Mouse (Mus musculus) forebrain, postnatal 0 days (tissue): ENCODE data around the gene Dars. TPM values are rescaled to one million over a fixed set of nuclear protein-coding genes. Genes with fewer than 3 reads are reported as not detected.
A peak's percentile ranks its signal among the peaks of the same experiment; 100 is the strongest.

ENCODE experiments used
- ATAC-seq: fragments of 200-750 bp; cut with Nextera tagmentation; 2 replicates; pipeline ENCODE4 v1.8.0; 2017; ENCODE audit warnings: mild to moderate bottlenecking, moderate library complexity
- DNase-seq: peaks from one replicate; pipeline ENCODE4 v3.0.0-alpha.2; 2015
- H3K27ac ChIP-seq: fragments of 300-500 bp; sonication (generic); 2 replicates; pipeline ENCODE4 v1.5.1; 2014; ENCODE audit warnings: low read depth, mild to moderate bottlenecking, antibody characterized with exemption, low read length, moderate library complexity, mixed read lengths
- H3K27me3 ChIP-seq: fragments of 300-500 bp; sonication (generic); 2 replicates; pipeline ENCODE4 v1.6.1; 2014; ENCODE audit warnings: mild to moderate bottlenecking, low read length, mixed read lengths; ENCODE audit not compliant: insufficient read depth
- H3K36me3 ChIP-seq: fragments of 300-500 bp; sonication (generic); 2 replicates; pipeline ENCODE4 v1.6.1; 2014; ENCODE audit warnings: mild to moderate bottlenecking, moderate library complexity; ENCODE audit not compliant: insufficient read depth
- H3K4me1 ChIP-seq: fragments of 300-500 bp; sonication (generic); 2 replicates; pipeline ENCODE4 v1.6.1; 2014; ENCODE audit warnings: antibody characterized with exemption; ENCODE audit not compliant: insufficient read depth
- H3K4me2 ChIP-seq: fragments of 300-500 bp; sonication (generic); 2 replicates; pipeline ENCODE4 v1.6.1; 2014; ENCODE audit warnings: low read depth, mild to moderate bottlenecking, moderate library complexity
- H3K4me3 ChIP-seq: fragments of 300-500 bp; sonication (generic); 2 replicates; pipeline ENCODE4 v1.5.1; 2014; ENCODE audit warnings: low read depth, low read length, mixed read lengths
- H3K9ac ChIP-seq: fragments of 300-500 bp; sonication (generic); 2 replicates; pipeline ENCODE4 v1.6.1; 2014; ENCODE audit warnings: mild to moderate bottlenecking
- H3K9me3 ChIP-seq: fragments of 300-500 bp; sonication (generic); 2 replicates; pipeline ENCODE4 v1.6.1; 2016; ENCODE audit warnings: low read length
- CTCF ChIP-seq: sonication (generic); IDR thresholded peaks from 2 replicates; pipeline ENCODE4 v1.5.1; 2016; ENCODE audit warnings: antibody characterized with exemption, control low read depth, low read depth
- WGBS: fragments of 180-500 bp; shearing (Covaris S2); extraction: QIAGEN DNeasy Blood & Tissue Kit; methylation state at CpG from one replicate; pipeline ENCODE4 v1.1.7; 2014; 5-methylcytosine and 5-hydroxymethylcytosine counted together
- polyA plus RNA-seq: library from polyadenylated mRNA; unstranded; fragments of >200 nt; fragmentation: Nextera tagmentation; extraction: Ambion mirVana; gene quantifications from 2 replicates; pipeline ENCODE4 v1.2.1, GENCODE M21; 2015
- total RNA-seq: library from RNA; depleted of rRNA; stranded (reverse); fragments of >200 nt; gene quantifications from 2 replicates; pipeline ENCODE4 v1.2.3, GENCODE M21; 2014

Dars gene
- total and polyA plus RNA-seq, 2 experiments from 2014 or later, result 101 to 130 TPM

DNA sequence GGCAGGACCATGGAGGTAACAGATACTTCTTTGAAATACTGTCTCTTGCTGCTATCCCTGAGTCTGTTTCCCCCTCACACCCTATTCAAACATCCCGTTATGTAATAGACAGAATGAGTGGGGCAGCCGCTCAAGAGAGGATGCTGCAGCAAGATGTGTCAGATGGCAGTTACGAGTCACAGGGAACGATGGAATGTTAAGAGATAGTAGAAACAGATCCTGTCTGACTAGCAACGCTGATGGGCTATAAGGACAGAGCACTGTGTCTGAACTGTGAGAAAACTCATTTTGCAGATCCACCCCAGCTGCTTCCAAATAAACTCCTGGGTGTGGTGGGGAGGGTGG is 23.9 kb upstream of the Dars start:
- H3K4me2 ChIP-seq, result no peak overlapping the region
- H3K9ac ChIP-seq, result no peak overlapping the region
- no peaks in the 10 kb centered on the region for H3K4me1 ChIP-seq
- H3K36me3 ChIP-seq, result no peaks in the 10 kb centered on the region
- H3K27me3 ChIP-seq, result no peaks in the 10 kb centered on the region
- TF ChIP-seq CTCF, result no peak
- H3K27ac ChIP-seq, result no peak overlapping the region
- DNase-seq (no peak), ATAC-seq (no peak; the same call in 1 of the 2 replicates)
- no peak overlapping the region for H3K4me3 ChIP-seq
- H3K9me3 ChIP-seq, result no peaks in the 10 kb centered on the region
- 36% methylated on average over 5 of the region's 5 CpGs for WGBS

GRCm38 (mm10) chr1:128440386-128441128 is 23.4 kb upstream of the Dars start:
- no peak overlapping the region for H3K4me2 ChIP-seq
- 22% methylated on average over 16 of the region's 16 CpGs for WGBS

GRCm38 (mm10) chr1:128439618-128440017 is 22.4 kb upstream of the Dars start:
- H3K4me1 ChIP-seq, result no peaks in the 10 kb centered on the region
- no peak for TF ChIP-seq CTCF
- H3K4me2 ChIP-seq, result no peak overlapping the region
- no peak for DNase-seq
- no peak overlapping the region for H3K9ac ChIP-seq
- ATAC-seq, result no peak
- H3K27me3 ChIP-seq, result no peaks in the 10 kb centered on the region
- H3K4me3 ChIP-seq, result no peak overlapping the region
- no peak overlapping the region for H3K27ac ChIP-seq
- 95% methylated on average over 4 of the region's 4 CpGs for WGBS
- H3K36me3 ChIP-seq, result no peaks in the 10 kb centered on the region
- no peaks in the 10 kb centered on the region for H3K9me3 ChIP-seq

More at GRCm38 (mm10) chr1:128440386-128441128, 23.4 kb upstream of the Dars start:
- H3K4me3 ChIP-seq, result no peak overlapping the region
- TF ChIP-seq CTCF, result no peak
- DNase-seq (no peak), ATAC-seq (0 out of 2 replicates have a peak, but pooled peaks have one; percentile 18)
- H3K4me1 ChIP-seq, result no peaks in the 10 kb centered on the region
- H3K27ac ChIP-seq, result no peak overlapping the region
- no peak overlapping the region for H3K9ac ChIP-seq
- no peaks in the 10 kb centered on the region for H3K36me3 ChIP-seq
- no peaks in the 10 kb centered on the region for H3K9me3 ChIP-seq
- H3K27me3 ChIP-seq, result no peaks in the 10 kb centered on the region

DNA sequence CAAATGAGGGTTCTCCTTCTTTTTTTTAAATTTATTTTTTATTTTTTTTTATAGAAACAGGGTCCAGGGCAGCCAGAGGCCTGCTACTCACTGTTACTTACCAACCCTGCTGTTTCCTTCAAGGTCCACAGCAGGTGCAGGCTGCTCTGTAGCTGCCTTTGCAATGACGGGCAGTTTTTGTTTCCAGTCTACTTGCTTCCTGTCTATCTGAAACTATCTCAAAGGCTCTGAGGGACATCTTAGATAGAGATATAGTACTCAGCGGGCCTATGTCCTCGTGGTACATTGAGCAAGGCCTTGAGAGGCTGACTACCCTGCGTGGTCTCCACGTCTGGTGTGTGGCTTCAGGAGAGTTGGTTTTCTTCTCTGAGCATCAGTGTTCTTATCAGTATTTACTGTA is 21.4 kb upstream of the Dars start:
- TF ChIP-seq CTCF, result no peak
- no peak for ATAC-seq
- DNase-seq, result no peak
- Histone ChIP-seq H3K27me3 (no peaks in the 10 kb centered on the region), H3K9ac (no peak overlapping the region), H3K4me1 (no peaks in the 10 kb centered on the region), H3K36me3 (no peaks in the 10 kb centered on the region), H3K4me3 (no peak overlapping the region), H3K27ac (no peak overlapping the region), H3K4me2 (no peak overlapping the region), H3K9me3 (no peaks in the 10 kb centered on the region)
- 93% methylated on average over 5 of the region's 5 CpGs for WGBS

DNA sequence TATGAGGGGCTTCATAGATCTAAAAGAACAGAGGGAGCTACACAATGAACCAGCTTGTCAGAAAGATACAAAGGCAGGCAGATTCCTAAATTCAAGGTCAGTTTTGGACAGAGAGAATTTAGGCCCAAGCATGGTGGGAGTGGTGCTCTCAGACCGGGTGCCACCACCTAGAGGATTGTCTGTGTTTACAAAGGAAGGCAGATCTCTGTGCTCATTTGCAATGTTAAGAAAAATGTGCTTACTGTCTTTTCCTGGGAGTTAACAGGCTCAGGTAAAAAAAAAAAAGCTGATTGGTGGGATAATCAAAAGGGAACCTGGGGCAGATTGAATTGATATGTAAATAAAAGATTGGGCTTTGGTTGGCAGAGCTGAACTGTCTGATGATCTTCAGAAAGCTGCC is 20.1 kb upstream of the Dars start:
- Histone ChIP-seq H3K36me3 (no peaks in the 10 kb centered on the region), H3K9ac (no peak overlapping the region), H3K4me1 (no peaks in the 10 kb centered on the region), H3K27me3 (no peaks in the 10 kb centered on the region), H3K4me2 (no peak overlapping the region), H3K4me3 (no peak overlapping the region), H3K9me3 (no peaks in the 10 kb centered on the region), H3K27ac (no peak overlapping the region)
- ATAC-seq, result no peak
- DNase-seq, result no peak
- WGBS, result 35% methylated on average over 1 of the region's 1 CpGs
- no peak for TF ChIP-seq CTCF

DNA sequence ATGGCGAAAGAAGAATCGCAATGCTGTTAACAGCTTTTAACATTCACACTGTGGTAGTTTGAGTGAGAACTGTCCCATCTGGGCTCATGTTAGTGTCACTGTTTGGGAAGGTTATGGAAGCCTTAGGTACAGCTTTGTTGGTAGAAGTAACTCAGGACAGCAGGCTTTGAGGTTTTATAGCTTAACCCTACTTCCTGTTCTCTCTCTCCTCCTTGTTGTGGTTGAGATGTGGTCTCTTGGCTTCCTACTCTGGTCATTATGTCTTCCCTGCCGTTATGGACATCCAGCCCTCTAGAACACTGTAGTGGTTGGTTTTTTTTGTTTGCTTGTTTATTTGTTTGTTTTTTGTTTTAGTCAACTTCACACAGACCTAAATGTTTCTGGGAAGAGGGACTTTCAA is 18.8 kb upstream of the Dars start:
- no peaks in the 10 kb centered on the region for H3K9me3 ChIP-seq
- H3K36me3 ChIP-seq, result no peaks in the 10 kb centered on the region
- ATAC-seq, result no peak
- H3K27me3 ChIP-seq, result no peaks in the 10 kb centered on the region
- 94% methylated on average over 3 of the region's 3 CpGs for WGBS
- no peak overlapping the region for H3K4me3 ChIP-seq
- H3K27ac ChIP-seq, result no peak overlapping the region
- H3K4me1 ChIP-seq, result no peaks in the 10 kb centered on the region
- no peak overlapping the region for H3K4me2 ChIP-seq
- DNase-seq, result no peak
- TF ChIP-seq CTCF, result no peak
- H3K9ac ChIP-seq, result no peak overlapping the region

DNA sequence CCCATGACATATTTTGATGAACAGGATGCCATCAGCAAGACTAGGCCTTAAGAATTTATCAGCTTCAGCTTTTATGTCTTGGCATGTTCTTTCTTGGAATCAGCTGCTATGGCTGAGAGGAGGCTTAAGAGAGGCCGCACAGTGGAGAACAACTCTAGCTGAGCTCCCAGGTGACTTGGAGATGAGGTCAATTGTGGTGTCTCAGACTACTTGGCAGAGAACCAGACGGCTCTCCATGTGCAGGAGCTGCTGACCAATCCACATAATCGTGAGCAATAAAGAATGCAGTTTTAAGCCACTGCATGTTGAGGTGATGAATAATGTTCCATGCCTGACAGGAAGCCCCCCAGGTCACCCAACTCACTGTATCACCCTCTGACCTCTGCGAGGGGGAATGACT is 18.4 kb upstream of the Dars start:
- no peak for DNase-seq
- Histone ChIP-seq H3K4me3 (no peak overlapping the region), H3K27ac (no peak overlapping the region), H3K27me3 (no peaks in the 10 kb centered on the region), H3K9ac (no peak overlapping the region), H3K4me2 (no peak overlapping the region), H3K4me1 (no peaks in the 10 kb centered on the region), H3K9me3 (no peaks in the 10 kb centered on the region), H3K36me3 (no peaks in the 10 kb centered on the region)
- WGBS, result 84% methylated on average over 4 of the region's 4 CpGs
- ATAC-seq, result no peak
- TF ChIP-seq CTCF, result no peak
